ENCODE assay signal across 8 mouse cellular contexts in genomic region chr19:10634106-10634871, GRCm38 (mm10). TPM values are rescaled to one million over a fixed set of nuclear protein-coding genes. Genes with fewer than 3 reads are reported as not detected.
DNase-seq lines count a peak whose midpoint lies in the region; ATAC-seq and TF ChIP-seq lines count a peak whose summit lies in the region.

Gene Vwce, plus strand, starts transcription at chr19:10634213.

- H3K9me3 ChIP-seq in heart, embryonic 10.5 days, result no peaks in the 10 kb centered on the region
- no peaks in the 10 kb centered on the region for H3K9me3 ChIP-seq in limb, embryonic 13.5 days
- no peaks in the 10 kb centered on the region for H3K9me3 ChIP-seq in midbrain, embryonic 14.5 days (ENCODE audit: control insufficient read depth, low read length)
- H3K9me3 ChIP-seq in stomach, postnatal 0 days (ENCODE audit: control insufficient read depth, low read length), result no peaks in the 10 kb centered on the region

- H3K9ac ChIP-seq in limb, embryonic 13.5 days, result peak within 1 kb of the TSS; percentile 72
- H3K9ac ChIP-seq in midbrain, embryonic 14.5 days (replicated peaks; ENCODE audit: low read length), result peak within 1 kb of the TSS; percentile 52
- H3K9ac ChIP-seq in stomach, postnatal 0 days (ENCODE audit: low read length), result peak within 1 kb of the TSS; percentile 56

- DNase-seq in right cerebral cortex, adult 18-20 months, result peak; percentile 37
- no peak for DNase-seq in right cerebral cortex, postnatal 25 days
- peak; percentile 39 for DNase-seq in embryo, embryonic 11.5 days (ENCODE audit: low read depth, low spot score)
- peak; percentile 88 for DNase-seq in heart, embryonic 10.5 days (ENCODE audit: low spot score)
- peak; percentile 36 to 55 for DNase-seq in kidney, adult 8-10 months
- peak; percentile 74 for DNase-seq in midbrain, embryonic 14.5 days
- DNase-seq in stomach, postnatal 0 days (ENCODE audit: low spot score), result peak; percentile 68

- peaks cover 15% of the 10 kb centered on the region; the same call in 1 of the 2 replicates for H3K27me3 ChIP-seq in heart, embryonic 10.5 days (ENCODE audit: insufficient read depth, poor library complexity, severe bottlenecking)
- no peaks in the 10 kb centered on the region for H3K27me3 ChIP-seq in limb, embryonic 13.5 days
- H3K27me3 ChIP-seq in midbrain, embryonic 14.5 days (ENCODE audit: control insufficient read depth, insufficient read depth, low read length), result peaks cover 4% of the 10 kb centered on the region; the same call in 1 of the 2 replicates
- H3K27me3 ChIP-seq in stomach, postnatal 0 days (ENCODE audit: control insufficient read depth, insufficient read depth, low read length), result no peaks in the 10 kb centered on the region; the same call in 1 of the 2 replicates

- peak; percentile 83 for ATAC-seq in limb, embryonic 13.5 days (ENCODE audit: low FRiP score, low read depth)
- peak; percentile 79 for ATAC-seq in midbrain, embryonic 14.5 days (ENCODE audit: low FRiP score, low TSS enrichment)
- ATAC-seq in stomach, postnatal 0 days (ENCODE audit: low FRiP score, low TSS enrichment), result peak; percentile 75

- no peak for TF ChIP-seq EP300 in stomach, postnatal 0 days (optimal IDR thresholded peaks at IDR 0.05)

- peak; percentile 60 for TF ChIP-seq CTCF in stomach, postnatal 0 days (IDR thresholded peaks at IDR 0.05; ENCODE audit: low read depth)

- 2% methylated on average over 32 of the region's 32 CpGs for WGBS in heart, embryonic 10.5 days
- 2% methylated on average over 32 of the region's 32 CpGs for WGBS in limb, embryonic 13.5 days
- 3% methylated on average over 32 of the region's 32 CpGs for WGBS in midbrain, embryonic 14.5 days
- WGBS in stomach, postnatal 0 days, result 2% methylated on average over 32 of the region's 32 CpGs

- peaks cover 27% of the 10 kb centered on the region for H3K36me3 ChIP-seq in heart, embryonic 10.5 days
- peaks cover 28% of the 10 kb centered on the region for H3K36me3 ChIP-seq in limb, embryonic 13.5 days
- H3K36me3 ChIP-seq in midbrain, embryonic 14.5 days (ENCODE audit: control insufficient read depth, insufficient read depth, low read length), result peaks cover 16% of the 10 kb centered on the region
- peaks cover under 1% of the 10 kb centered on the region for H3K36me3 ChIP-seq in stomach, postnatal 0 days (ENCODE audit: control insufficient read depth, insufficient read depth, low read length)

- peaks cover 23% of the 10 kb centered on the region for H3K4me1 ChIP-seq in heart, embryonic 10.5 days
- peaks cover 22% of the 10 kb centered on the region for H3K4me1 ChIP-seq in limb, embryonic 13.5 days
- peaks cover 12% of the 10 kb centered on the region for H3K4me1 ChIP-seq in midbrain, embryonic 14.5 days (ENCODE audit: control insufficient read depth, insufficient read depth, low read length)
- peaks cover 8% of the 10 kb centered on the region; the same call in 1 of the 2 replicates for H3K4me1 ChIP-seq in stomach, postnatal 0 days (replicated peaks; ENCODE audit: control insufficient read depth, insufficient read depth)

- peak within 1 kb of the TSS; percentile 61 for H3K4me3 ChIP-seq in heart, embryonic 10.5 days
- peak within 1 kb of the TSS; percentile 55 for H3K4me3 ChIP-seq in limb, embryonic 13.5 days
- peak within 1 kb of the TSS; percentile 39 for H3K4me3 ChIP-seq in midbrain, embryonic 14.5 days (replicated peaks; ENCODE audit: low read depth, low read length)
- peak within 1 kb of the TSS; percentile 39 for H3K4me3 ChIP-seq in stomach, postnatal 0 days (ENCODE audit: low read depth, low read length)

- peak within 1 kb of the TSS; percentile 76 for H3K27ac ChIP-seq in heart, embryonic 10.5 days
- H3K27ac ChIP-seq in limb, embryonic 13.5 days, result peak within 1 kb of the TSS; percentile 63; the same call in 1 of the 2 replicates
- no peak within 1 kb of the TSS for H3K27ac ChIP-seq in midbrain, embryonic 14.5 days (replicated peaks; ENCODE audit: low read depth, low read length)
- H3K27ac ChIP-seq in stomach, postnatal 0 days (replicated peaks), result no peak within 1 kb of the TSS

- peak within 1 kb of the TSS; percentile 97 for H3K4me2 ChIP-seq in limb, embryonic 13.5 days (replicated peaks)
- H3K4me2 ChIP-seq in midbrain, embryonic 14.5 days (ENCODE audit: low read length), result peak within 1 kb of the TSS; percentile 89
- peak within 1 kb of the TSS; percentile 86 for H3K4me2 ChIP-seq in stomach, postnatal 0 days (replicated peaks; ENCODE audit: low read depth)

RNA-seq across cellular contexts. Expression of gene Vwce, which starts in this region (rescaled TPM):
- 0.81 and 3.0 TPM in 2 replicates for polyA plus RNA-seq in heart, embryonic 10.5 days (2016; fragmentation: Nextera tagmentation; extraction: Ambion mirVana)
- 4.2 and 4.7 TPM in 2 replicates for polyA plus RNA-seq in limb, embryonic 13.5 days (2015; fragmentation: Nextera tagmentation; extraction: Ambion mirVana)
- polyA plus RNA-seq in midbrain, embryonic 14.5 days (2014; fragmentation: Nextera tagmentation; extraction: Ambion mirVana), result 0.53 and 0.83 TPM in 2 replicates
- 0.51 and 0.61 TPM in 2 replicates for polyA plus RNA-seq in stomach, postnatal 0 days (2015; fragmentation: Nextera tagmentation; extraction: Ambion mirVana)

Comparison
In these comparisons a context has a peak if more than half of its experiments do, and no peak if none do; other contexts are left out.
1. Peak in DNase-seq, ATAC-seq, H3K4me3 ChIP-seq, H3K9ac ChIP-seq and H3K4me2 ChIP-seq in midbrain, embryonic 14.5 days; RNA of the gene not detected or under 1 TPM.
2. Peak in DNase-seq, ATAC-seq, H3K4me3 ChIP-seq, H3K9ac ChIP-seq and H3K4me2 ChIP-seq in stomach, postnatal 0 days; RNA of the gene not detected or under 1 TPM.
3. H3K27ac ChIP-seq: peak in heart, embryonic 10.5 days (single experiment) and limb, embryonic 13.5 days (single experiment); none in midbrain, embryonic 14.5 days (single experiment) and stomach, postnatal 0 days (single experiment).
4. Peak in every context shown above with its lines, with median percentiles within 50 percentile points of each other: H3K4me3 ChIP-seq, ATAC-seq, H3K4me2 ChIP-seq and H3K9ac ChIP-seq.